Mouse (Mus musculus) CH12F3 (cell line): Measurements from ENCODE around the gene Trit1.

Source experiments
- in situ Hi-C: fragments of 300-500 bp; cut with MboI; formaldehyde crosslinking; loops from 2 replicates; pipeline ENCODE4 v1.14.3; 2020; ENCODE audit warnings: low sequenced_read_pairs

The Trit1 gene

GRCm38 (mm10) chr4:123093869-123094268 is 77.5 kb downstream of the Trit1 start:
- in situ Hi-C loops, result no loop called here
